Mouse (Mus musculus) heart, postnatal 4 days (tissue): ENCODE measurements around the gene Ppp1r13b. TPM values are rescaled to one million over a fixed set of nuclear protein-coding genes. Genes with fewer than 3 reads are reported as not detected.

ENCODE experiments used
- DNase-seq: peaks from one replicate; pipeline ENCODE4 v3.0.0; 2021
- total RNA-seq, 2 experiments: library from RNA; stranded (reverse); gene quantifications; 2 replicates each; pipeline ENCODE4 v1.2.3; 2021

Gene Ppp1r13b
- total RNA-seq, 2 experiments from 2014 or later, result 24.8 to 25.7 TPM

- no peak for DNase-seq
Observed at GRCm38 (mm10) chr12:111821931-111822330, 86.0 kb downstream of the Ppp1r13b start.

- DNase-seq, result no peak
Observed at GRCm38 (mm10) chr12:111820708-111821107, 87.2 kb downstream of the Ppp1r13b start.

GRCm38 (mm10) chr12:111819936-111820335, 88.0 kb downstream of the Ppp1r13b start:
- DNase-seq, result no peak

GRCm38 (mm10) chr12:111817991-111818390, 89.9 kb downstream of the Ppp1r13b start:
- DNase-seq, result no peak

GRCm38 (mm10) chr12:111816967-111817366, 90.9 kb downstream of the Ppp1r13b start:
- DNase-seq, result no peak

- peak; percentile 59 for DNase-seq
Observed at GRCm38 (mm10) chr12:111816528-111816927, 91.4 kb downstream of the Ppp1r13b start.

GRCm38 (mm10) chr12:111814769-111815762, 92.8 kb downstream of the Ppp1r13b start:
- no peak for DNase-seq

GRCm38 (mm10) chr12:111813766-111814617, 93.9 kb downstream of the Ppp1r13b start, which contains the start of the genes Xrcc3 and Zfyve21:
TSS of gene Xrcc3 (minus strand) at chr12:111813873.
TSS of gene Zfyve21 (plus strand) at chr12:111814170.
- DNase-seq, result peak; percentile 98

- no peak for DNase-seq
Observed at GRCm38 (mm10) chr12:111813111-111813765, 94.7 kb downstream of the Ppp1r13b start.

GRCm38 (mm10) chr12:111812611-111813010, 95.3 kb downstream of the Ppp1r13b start:
- DNase-seq, result no peak

- no peak for DNase-seq
Observed at GRCm38 (mm10) chr12:111812075-111812474, 95.8 kb downstream of the Ppp1r13b start.

- DNase-seq, result peak; percentile 81
Observed at GRCm38 (mm10) chr12:111809762-111810161, 98.1 kb downstream of the Ppp1r13b start.

- DNase-seq, result no peak
Observed at GRCm38 (mm10) chr12:111808775-111809174, 99.1 kb downstream of the Ppp1r13b start.

- DNase-seq, result no peak
Observed at GRCm38 (mm10) chr12:111803538-111803937, 104.4 kb downstream of the Ppp1r13b start.

- no peak for DNase-seq
Observed at GRCm38 (mm10) chr12:111800459-111801183, 107.3 kb downstream of the Ppp1r13b start.

GRCm38 (mm10) chr12:111798493-111798892, 109.4 kb downstream of the Ppp1r13b start:
- no peak for DNase-seq

GRCm38 (mm10) chr12:111797251-111797650, 110.7 kb downstream of the Ppp1r13b start:
- DNase-seq, result no peak

- peak; percentile 70 for DNase-seq
Observed at GRCm38 (mm10) chr12:111795180-111795895, 112.6 kb downstream of the Ppp1r13b start.

- DNase-seq, result no peak
Observed at GRCm38 (mm10) chr12:111794526-111795179, 113.3 kb downstream of the Ppp1r13b start.

- DNase-seq, result peak; percentile 82
Observed at GRCm38 (mm10) chr12:111794102-111794501, 113.8 kb downstream of the Ppp1r13b start.
